Mouse (Mus musculus): Measurements from ENCODE around the gene Hoxd9.

DNA sequence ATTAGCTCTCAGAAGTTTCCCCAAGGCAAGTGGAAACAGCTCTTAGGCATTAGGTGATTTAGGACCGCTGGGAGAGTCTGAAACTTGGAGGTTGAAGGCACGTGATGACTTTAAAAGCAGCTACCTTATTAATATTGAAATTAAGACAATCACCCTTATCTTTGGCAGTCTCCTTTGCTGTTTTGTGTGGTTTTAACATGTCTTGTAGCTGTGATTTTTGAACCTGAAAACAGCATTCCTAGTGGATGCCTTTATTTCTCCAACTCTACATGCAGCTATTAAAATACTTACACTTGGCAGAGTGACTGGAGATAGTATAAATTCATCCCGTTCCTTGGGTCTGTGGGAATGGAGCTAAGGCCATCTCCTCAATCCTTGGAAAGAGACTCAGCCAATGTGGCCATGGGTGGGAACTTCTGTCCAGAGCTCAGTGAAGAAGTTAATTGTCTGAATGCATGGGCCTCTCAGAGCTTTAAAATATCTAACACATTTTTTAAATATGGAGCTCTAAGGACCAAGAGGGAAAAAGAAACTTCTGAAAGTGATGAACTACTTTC is 26.8 kb upstream of the Hoxd9 start:
- TF ChIP-seq POLR2A (IDR thresholded peaks at IDR 0.05; ENCODE audit: extremely low read depth, insufficient read depth, low read length) (no peak), CTCF (IDR thresholded peaks at IDR 0.05; ENCODE audit: extremely low read depth, insufficient read depth, low read length) (no peak)

All from cortical plate, adult 2 months (tissue).